Mouse (Mus musculus) hindbrain, embryonic 13.5 days (tissue): ENCODE data around the gene St5. TPM values are rescaled to one million over a fixed set of nuclear protein-coding genes. Genes with fewer than 3 reads are reported as not detected.

ENCODE experiments used
- ATAC-seq: fragments of 200-750 bp; cut with Nextera tagmentation; 2 replicates; pipeline ENCODE4 v1.8.0; 2017; ENCODE audit warnings: moderate TSS enrichment; ENCODE audit not compliant: low FRiP score
- H3K27ac ChIP-seq: fragments of 300-500 bp; sonication (generic); 2 replicates; pipeline ENCODE4 v1.5.1; 2015; ENCODE audit warnings: inconsistent platforms, mild to moderate bottlenecking, moderate library complexity
- H3K27me3 ChIP-seq: fragments of 300-500 bp; sonication (generic); 2 replicates; pipeline ENCODE4 v1.6.1; 2015; ENCODE audit warnings: mild to moderate bottlenecking, inconsistent platforms
- H3K36me3 ChIP-seq: fragments of 300-500 bp; sonication (generic); 2 replicates; pipeline ENCODE4 v1.6.1; 2015; ENCODE audit warnings: mild to moderate bottlenecking, inconsistent platforms
- H3K4me1 ChIP-seq: fragments of 300-500 bp; sonication (generic); replicated peaks from 2 replicates; pipeline ENCODE4 v1.6.1; 2015; ENCODE audit warnings: inconsistent platforms
- H3K4me2 ChIP-seq: fragments of 300-500 bp; sonication (generic); 2 replicates; pipeline ENCODE4 v1.6.1; 2015; ENCODE audit warnings: inconsistent platforms, mild to moderate bottlenecking, moderate library complexity
- H3K4me3 ChIP-seq: fragments of 300-500 bp; sonication (generic); 2 replicates; pipeline ENCODE4 v1.5.1; 2015; ENCODE audit warnings: mild to moderate bottlenecking, inconsistent platforms
- H3K9ac ChIP-seq: fragments of 300-500 bp; sonication (generic); 2 replicates; pipeline ENCODE4 v1.6.1; 2015; ENCODE audit warnings: mild to moderate bottlenecking, inconsistent platforms
- H3K9me3 ChIP-seq: fragments of 300-500 bp; sonication (generic); 2 replicates; pipeline ENCODE4 v1.6.1; 2016; ENCODE audit warnings: inconsistent platforms
- WGBS: fragments of 180-500 bp; shearing (Covaris S2); methylation state at CpG from one replicate; pipeline ENCODE4 v1.1.7; 2015; 5-methylcytosine and 5-hydroxymethylcytosine counted together
- polyA plus RNA-seq: library from polyadenylated mRNA; unstranded; fragments of >200 nt; fragmentation: Nextera tagmentation; extraction: Ambion mirVana; gene quantifications from 2 replicates; pipeline ENCODE4 v1.2.1, GENCODE M21; 2015

The St5 gene
- polyA plus RNA-seq, 1 experiment from 2014 or later: 25.6 TPM

- H3K4me3 ChIP-seq: no peak overlapping the region
- no peak overlapping the region for H3K4me2 ChIP-seq
- no peak overlapping the region for H3K9ac ChIP-seq
- no peaks in the 10 kb centered on the region for H3K9me3 ChIP-seq
- WGBS: 88% methylated on average over 3 of the region's 3 CpGs
- no peak overlapping the region for H3K27ac ChIP-seq
- peaks cover 8% of the 10 kb centered on the region for H3K4me1 ChIP-seq
- H3K27me3 ChIP-seq: no peaks in the 10 kb centered on the region
- no peak for ATAC-seq
- peaks cover 20% of the 10 kb centered on the region for H3K36me3 ChIP-seq
Measured at GRCm38 (mm10) chr7:109542364-109542628, 161.1 kb downstream of the St5 start.

- no peaks in the 10 kb centered on the region for H3K27me3 ChIP-seq
- H3K36me3 ChIP-seq: peaks cover 20% of the 10 kb centered on the region
- no peak overlapping the region for H3K4me3 ChIP-seq
- H3K9ac ChIP-seq: no peak overlapping the region
- no peak overlapping the region for H3K27ac ChIP-seq
- H3K4me2 ChIP-seq: no peak overlapping the region
- WGBS: 92% methylated on average over 10 of the region's 10 CpGs
- no peaks in the 10 kb centered on the region for H3K9me3 ChIP-seq
- peaks cover 12% of the 10 kb centered on the region for H3K4me1 ChIP-seq
- ATAC-seq: no peak
Measured at GRCm38 (mm10) chr7:109541609-109542363, 161.6 kb downstream of the St5 start.

- H3K4me3 ChIP-seq: no peak overlapping the region
- no peak overlapping the region for H3K27ac ChIP-seq
- peaks cover 20% of the 10 kb centered on the region for H3K36me3 ChIP-seq
- H3K4me2 ChIP-seq: no peak overlapping the region
- no peaks in the 10 kb centered on the region for H3K9me3 ChIP-seq
- peaks cover 20% of the 10 kb centered on the region for H3K4me1 ChIP-seq
- no peak overlapping the region for H3K9ac ChIP-seq
- H3K27me3 ChIP-seq: no peaks in the 10 kb centered on the region
- no peak for ATAC-seq
Measured at GRCm38 (mm10) chr7:109540902-109541301, 162.5 kb downstream of the St5 start.

- Histone ChIP-seq H3K27me3 (no peaks in the 10 kb centered on the region), H3K4me2 (no peak overlapping the region), H3K27ac (peak overlapping the region; percentile 68), H3K4me3 (no peak overlapping the region), H3K9me3 (no peaks in the 10 kb centered on the region), H3K36me3 (peaks cover 22% of the 10 kb centered on the region), H3K9ac (0 out of 2 replicates have a peak overlapping the region, but pooled peaks have one; percentile 31), H3K4me1 (peaks cover 16% of the 10 kb centered on the region)
- 42% methylated on average over 4 of the region's 4 CpGs for WGBS
- ATAC-seq: peak; percentile 86
Measured at GRCm38 (mm10) chr7:109536451-109536946, 166.9 kb downstream of the St5 start.

- ATAC-seq: no peak
- no peak overlapping the region for H3K27ac ChIP-seq
- H3K4me2 ChIP-seq: no peak overlapping the region
- no peak overlapping the region for H3K4me3 ChIP-seq
- no peak overlapping the region for H3K9ac ChIP-seq
- peaks cover 16% of the 10 kb centered on the region for H3K4me1 ChIP-seq
- H3K36me3 ChIP-seq: peaks cover 22% of the 10 kb centered on the region
- no peaks in the 10 kb centered on the region for H3K27me3 ChIP-seq
- H3K9me3 ChIP-seq: no peaks in the 10 kb centered on the region
- 96% methylated on average over 3 of the region's 3 CpGs for WGBS
Measured at GRCm38 (mm10) chr7:109534921-109535320, 168.5 kb downstream of the St5 start.

GRCm38 (mm10) chr7:109533888-109534287 lies 169.5 kb downstream of the St5 start:
- H3K36me3 ChIP-seq: peaks cover 15% of the 10 kb centered on the region
- no peaks in the 10 kb centered on the region for H3K27me3 ChIP-seq
- no peaks in the 10 kb centered on the region for H3K9me3 ChIP-seq
- H3K9ac ChIP-seq: no peak overlapping the region
- ATAC-seq: no peak
- no peak overlapping the region for H3K27ac ChIP-seq
- WGBS: 89% methylated on average over 4 of the region's 4 CpGs
- H3K4me3 ChIP-seq: no peak overlapping the region
- H3K4me2 ChIP-seq: no peak overlapping the region
- peaks cover 16% of the 10 kb centered on the region for H3K4me1 ChIP-seq

- Histone ChIP-seq H3K27me3 (no peaks in the 10 kb centered on the region), H3K4me3 (no peak overlapping the region), H3K9me3 (no peaks in the 10 kb centered on the region), H3K36me3 (peaks cover 13% of the 10 kb centered on the region), H3K4me2 (no peak overlapping the region), H3K9ac (no peak overlapping the region), H3K4me1 (peaks cover 16% of the 10 kb centered on the region), H3K27ac (no peak overlapping the region)
- WGBS: 93% methylated on average over 4 of the region's 4 CpGs
- no peak for ATAC-seq
Measured at GRCm38 (mm10) chr7:109533129-109533528, 170.3 kb downstream of the St5 start.

GRCm38 (mm10) chr7:109532691-109533090 lies 170.7 kb downstream of the St5 start:
- Histone ChIP-seq H3K9ac (no peak overlapping the region), H3K4me1 (peaks cover 16% of the 10 kb centered on the region), H3K36me3 (peaks cover 10% of the 10 kb centered on the region), H3K27me3 (no peaks in the 10 kb centered on the region), H3K9me3 (no peaks in the 10 kb centered on the region), H3K4me3 (no peak overlapping the region), H3K27ac (no peak overlapping the region), H3K4me2 (no peak overlapping the region)
- ATAC-seq: no peak
- 87% methylated on average over 3 of the region's 3 CpGs for WGBS

- Histone ChIP-seq H3K4me2 (no peak overlapping the region), H3K4me1 (peaks cover 9% of the 10 kb centered on the region), H3K27ac (no peak overlapping the region), H3K9me3 (no peaks in the 10 kb centered on the region), H3K36me3 (peaks cover 18% of the 10 kb centered on the region), H3K9ac (0 out of 2 replicates have a peak overlapping the region, but pooled peaks have one; percentile 40), H3K27me3 (no peaks in the 10 kb centered on the region), H3K4me3 (no peak overlapping the region)
- WGBS: 90% methylated on average over 5 of the region's 5 CpGs
- no peak for ATAC-seq
Measured at GRCm38 (mm10) chr7:109531501-109531900, 171.9 kb downstream of the St5 start.

GRCm38 (mm10) chr7:109529741-109530140 lies 173.7 kb downstream of the St5 start:
- Histone ChIP-seq H3K9me3 (no peaks in the 10 kb centered on the region), H3K36me3 (peaks cover 28% of the 10 kb centered on the region), H3K9ac (no peak overlapping the region), H3K27me3 (no peaks in the 10 kb centered on the region), H3K27ac (no peak overlapping the region), H3K4me1 (no peaks in the 10 kb centered on the region), H3K4me2 (no peak overlapping the region), H3K4me3 (no peak overlapping the region)
- ATAC-seq: no peak
- 84% methylated on average over 2 of the region's 2 CpGs for WGBS

- H3K27ac ChIP-seq: no peak overlapping the region
- no peaks in the 10 kb centered on the region for H3K27me3 ChIP-seq
- no peak overlapping the region for H3K4me2 ChIP-seq
- H3K36me3 ChIP-seq: peaks cover 36% of the 10 kb centered on the region
- H3K4me3 ChIP-seq: no peak overlapping the region
- H3K9me3 ChIP-seq: no peaks in the 10 kb centered on the region
- peak; percentile 66; the same call in 1 of the 2 replicates for ATAC-seq
- no peaks in the 10 kb centered on the region for H3K4me1 ChIP-seq
- H3K9ac ChIP-seq: peak overlapping the region; percentile 29; the same call in 1 of the 2 replicates
- 20% methylated on average over 3 of the region's 3 CpGs for WGBS
Measured at GRCm38 (mm10) chr7:109528356-109528755, 175.0 kb downstream of the St5 start.

GRCm38 (mm10) chr7:109527536-109527935 lies 175.9 kb downstream of the St5 start:
- H3K4me2 ChIP-seq: no peak overlapping the region
- ATAC-seq: no peak
- H3K27ac ChIP-seq: no peak overlapping the region
- no peaks in the 10 kb centered on the region; the same call in 1 of the 2 replicates for H3K4me1 ChIP-seq
- no peak overlapping the region for H3K9ac ChIP-seq
- H3K27me3 ChIP-seq: no peaks in the 10 kb centered on the region
- no peak overlapping the region for H3K4me3 ChIP-seq
- 83% methylated on average over 3 of the region's 3 CpGs for WGBS
- no peaks in the 10 kb centered on the region for H3K9me3 ChIP-seq
- peaks cover 44% of the 10 kb centered on the region for H3K36me3 ChIP-seq
